Mouse (Mus musculus) limb, embryonic 14.5 days (tissue): Measurements from ENCODE around the gene Gse1. TPM values are rescaled to one million over a fixed set of nuclear protein-coding genes. Genes with fewer than 3 reads are reported as not detected.

Experiments
- ATAC-seq: fragments of 200-750 bp; cut with Nextera tagmentation; 2 replicates; pipeline ENCODE4 v1.8.0; 2017; ENCODE audit warnings: low read depth, moderate number of reproducible peaks, moderate TSS enrichment; ENCODE audit not compliant: low FRiP score
- DNase-seq: peaks from one replicate; pipeline ENCODE4 v3.0.0-alpha.2; 2015; ENCODE audit warnings: low spot score
- H3K27ac ChIP-seq: fragments of 300-500 bp; sonication (generic); replicated peaks from 2 replicates; pipeline ENCODE4 v1.5.1; 2014; ENCODE audit warnings: low read depth, mild to moderate bottlenecking, low read length, moderate library complexity, mixed read lengths
- H3K27me3 ChIP-seq: fragments of 300-500 bp; sonication (generic); 2 replicates; pipeline ENCODE4 v1.6.1; 2014; ENCODE audit warnings: low read length, mixed read lengths; ENCODE audit not compliant: control insufficient read depth, insufficient read depth
- H3K36me3 ChIP-seq: fragments of 300-500 bp; sonication (generic); 2 replicates; pipeline ENCODE4 v1.6.1; 2014; ENCODE audit warnings: mild to moderate bottlenecking, low read length, moderate library complexity, mixed read lengths; ENCODE audit not compliant: control insufficient read depth, insufficient read depth
- H3K4me1 ChIP-seq: fragments of 300-500 bp; sonication (generic); 2 replicates; pipeline ENCODE4 v1.6.1; 2014; ENCODE audit warnings: antibody characterized with exemption, low read length, mixed read lengths; ENCODE audit not compliant: control insufficient read depth, insufficient read depth
- H3K4me2 ChIP-seq: fragments of 300-500 bp; sonication (generic); replicated peaks from 2 replicates; pipeline ENCODE4 v1.6.1; 2014; ENCODE audit warnings: low read depth, mild to moderate bottlenecking, low read length, moderate library complexity; ENCODE audit not compliant: severe bottlenecking
- H3K4me3 ChIP-seq: fragments of 300-500 bp; sonication (generic); replicated peaks from 2 replicates; pipeline ENCODE4 v1.5.1; 2014; ENCODE audit warnings: low read length
- H3K9ac ChIP-seq: fragments of 300-500 bp; sonication (generic); 2 replicates; pipeline ENCODE4 v1.6.1; 2014; ENCODE audit warnings: mild to moderate bottlenecking, low read depth, low read length, moderate library complexity; ENCODE audit not compliant: severe bottlenecking
- H3K9me3 ChIP-seq: fragments of 300-500 bp; sonication (generic); 2 replicates; pipeline ENCODE4 v1.6.1; 2016; ENCODE audit warnings: low read length; ENCODE audit not compliant: control insufficient read depth
- POLR2A ChIP-seq: fragments of 200-500 bp; IDR thresholded peaks from 2 replicates; pipeline ENCODE4 v1.8.0; 2012; ENCODE audit warnings: inconsistent platforms, mild to moderate bottlenecking, moderate library complexity, borderline replicate concordance; ENCODE audit not compliant: insufficient read depth, insufficient read length; ENCODE audit errors: extremely low read depth
- WGBS: fragments of 180-500 bp; shearing (Covaris S2); extraction: QIAGEN DNeasy Blood & Tissue Kit; methylation state at CpG from one replicate; pipeline ENCODE4 v1.1.7; 2014; 5-methylcytosine and 5-hydroxymethylcytosine counted together
- polyA plus RNA-seq, 2 experiments: library from polyadenylated mRNA; depleted of rRNA in 1 of 2; stranded (reverse) in 1 of 2; unstranded in 1 of 2; fragments of >200 nt; fragmentation: Nextera tagmentation in 1 of 2; extraction: Ambion mirVana in 1 of 2; gene quantifications; 2 replicates each; pipeline versions ENCODE4 v1.2.1 to v1.2.3; 2012 to 2014

Gene Gse1
- polyA plus RNA-seq, 2 experiments: 10.3 to 32.6 TPM

DNA sequence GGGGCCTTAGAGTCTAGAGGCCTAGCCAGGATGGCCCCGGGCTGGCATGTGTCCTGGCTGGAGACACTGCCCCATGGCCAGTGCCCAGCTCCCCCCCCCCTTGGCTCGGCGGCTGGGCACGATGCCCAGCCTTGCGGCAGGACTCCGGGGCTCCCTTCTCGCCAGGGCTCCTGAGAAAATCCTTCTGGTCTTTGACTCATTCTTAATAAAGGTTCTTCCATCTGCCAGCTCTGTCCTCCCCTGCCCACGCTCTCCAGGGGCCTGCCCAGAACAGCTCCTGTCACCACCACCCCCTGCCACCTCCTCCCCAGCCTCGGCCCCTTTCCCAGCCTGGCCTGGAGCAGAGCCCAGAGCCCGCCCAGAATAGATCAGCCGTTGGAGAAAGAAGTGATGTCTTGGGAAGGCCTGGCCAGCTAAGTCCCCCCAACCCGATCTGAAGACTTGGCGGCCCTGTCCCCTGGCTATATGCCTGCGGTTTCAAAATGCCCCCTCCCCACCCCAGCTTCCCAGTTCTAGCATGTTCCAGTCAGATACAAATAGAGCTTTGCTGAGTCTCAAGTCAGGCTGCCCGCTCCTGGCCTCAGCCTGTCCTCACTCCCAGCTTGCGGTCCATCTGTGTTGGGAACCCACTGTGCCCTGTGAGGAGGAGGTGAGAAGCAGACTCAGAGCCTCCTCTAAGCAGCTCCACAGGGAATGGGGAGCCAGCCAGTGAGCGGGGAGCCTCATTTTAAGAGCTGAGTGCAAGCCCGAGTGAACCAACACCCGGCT is 154.4 kb downstream of the Gse1 start:
- no peaks in the 10 kb centered on the region for H3K36me3 ChIP-seq
- peaks cover 44% of the 10 kb centered on the region for H3K4me1 ChIP-seq
- peak overlapping the region; percentile 28; the same call in 1 of the 2 replicates for H3K9ac ChIP-seq
- peak overlapping the region; percentile 38; the same call in 1 of the 2 replicates for H3K27ac ChIP-seq
- 53% methylated on average over 19 of the region's 19 CpGs for WGBS
- H3K4me3 ChIP-seq: no peak overlapping the region
- H3K9me3 ChIP-seq: no peaks in the 10 kb centered on the region
- H3K4me2 ChIP-seq: no peak overlapping the region; the same call in 1 of the 2 replicates
- no peak for TF ChIP-seq POLR2A
- ATAC-seq (peak; percentile 51; the same call in 1 of the 2 replicates), DNase-seq (peak; percentile 58)
- no peaks in the 10 kb centered on the region for H3K27me3 ChIP-seq

DNA sequence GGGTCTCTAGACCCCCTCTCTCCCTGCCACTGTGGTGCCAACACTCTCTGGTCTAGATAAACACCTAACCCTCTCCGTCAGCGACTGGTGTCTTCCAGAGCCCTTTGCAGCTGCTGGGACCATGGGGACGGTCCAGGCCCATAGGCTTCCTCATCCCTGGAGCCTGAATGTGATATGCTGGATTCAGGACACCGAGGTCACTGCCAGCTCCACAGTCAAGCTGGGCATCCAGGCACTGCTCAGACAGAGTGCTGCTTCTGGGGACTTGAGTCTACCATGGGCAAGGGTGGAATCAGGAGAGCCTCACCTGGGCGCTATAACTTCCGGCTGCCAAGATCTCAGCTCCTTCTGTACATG is 154.9 kb downstream of the Gse1 start:
- H3K4me3 ChIP-seq: no peak overlapping the region
- DNase-seq: no peak
- peaks cover 38% of the 10 kb centered on the region for H3K4me1 ChIP-seq
- H3K36me3 ChIP-seq: no peaks in the 10 kb centered on the region
- H3K9me3 ChIP-seq: no peaks in the 10 kb centered on the region
- H3K4me2 ChIP-seq: no peak overlapping the region
- TF ChIP-seq POLR2A: no peak
- no peak for ATAC-seq
- peak overlapping the region; percentile 38; the same call in 1 of the 2 replicates for H3K27ac ChIP-seq
- peak overlapping the region; percentile 28; the same call in 1 of the 2 replicates for H3K9ac ChIP-seq
- WGBS: 81% methylated on average over 6 of the region's 6 CpGs
- H3K27me3 ChIP-seq: no peaks in the 10 kb centered on the region

DNA sequence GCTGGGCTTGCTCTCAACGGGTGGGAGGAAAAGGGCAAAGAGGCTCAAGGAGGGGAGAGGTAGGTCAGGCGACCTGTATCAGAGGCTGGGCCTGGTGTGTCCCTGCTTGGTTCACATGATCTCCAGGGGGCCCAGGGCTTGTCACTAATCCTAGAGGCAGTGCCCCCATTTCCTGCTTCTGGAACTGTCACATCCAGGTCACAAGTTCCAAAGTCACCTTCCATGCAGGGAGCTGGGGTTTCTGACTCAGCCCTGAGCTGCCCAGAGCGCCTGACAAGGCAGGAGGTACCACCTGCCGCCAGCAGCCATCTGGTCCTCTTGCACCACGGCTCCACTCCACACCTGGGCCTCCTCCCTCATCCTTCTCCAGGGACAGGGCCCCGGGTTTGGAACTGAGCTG is 155.5 kb downstream of the Gse1 start:
- WGBS: 37% methylated on average over 6 of the region's 6 CpGs
- peaks cover 33% of the 10 kb centered on the region for H3K4me1 ChIP-seq
- no peak overlapping the region for H3K9ac ChIP-seq
- no peak overlapping the region for H3K4me3 ChIP-seq
- H3K36me3 ChIP-seq: no peaks in the 10 kb centered on the region
- H3K27ac ChIP-seq: no peak overlapping the region
- DNase-seq: no peak
- H3K9me3 ChIP-seq: no peaks in the 10 kb centered on the region
- no peak overlapping the region for H3K4me2 ChIP-seq
- H3K27me3 ChIP-seq: no peaks in the 10 kb centered on the region
- no peak for ATAC-seq
- no peak for TF ChIP-seq POLR2A

DNA sequence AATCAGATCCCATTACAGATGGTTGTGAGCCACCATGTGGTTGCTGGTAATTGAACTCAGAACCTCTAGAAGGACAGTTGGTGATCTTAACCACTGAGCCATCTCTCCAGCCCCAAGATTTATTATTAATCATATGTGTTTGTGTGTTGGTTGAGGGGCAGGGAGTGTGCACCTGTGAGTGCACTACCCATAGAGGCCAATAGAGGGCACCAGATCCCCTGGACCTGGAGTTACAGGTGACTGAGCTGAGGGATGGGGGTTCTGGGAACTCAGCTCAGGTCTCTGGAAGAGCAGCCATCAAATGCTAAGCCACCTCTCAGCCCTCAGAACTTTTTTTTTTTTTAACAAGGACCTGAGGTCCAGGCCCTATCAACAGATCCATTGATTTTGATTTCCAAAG is 156.5 kb downstream of the Gse1 start:
- H3K4me1 ChIP-seq: peaks cover 29% of the 10 kb centered on the region

DNA sequence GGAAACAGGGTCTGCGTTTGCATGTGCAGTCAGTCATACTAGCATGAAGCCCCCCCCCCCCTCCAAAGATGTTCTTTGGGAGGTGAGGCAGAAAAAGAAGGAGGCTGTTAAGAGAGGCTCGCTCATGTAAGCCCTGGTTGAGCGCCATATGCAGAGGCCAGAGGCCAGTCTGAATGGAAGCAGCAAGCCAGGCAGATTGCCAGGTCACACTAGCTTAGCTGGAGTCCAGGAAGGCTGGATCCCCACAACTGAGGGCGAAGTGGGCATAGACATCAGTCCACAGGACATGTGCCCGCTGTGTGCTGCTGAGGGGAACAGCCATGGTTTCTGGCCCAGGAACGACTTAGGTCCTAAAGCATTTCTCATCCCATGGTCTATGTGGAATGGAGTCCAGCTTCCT is 160.0 kb downstream of the Gse1 start:
- TF ChIP-seq POLR2A: no peak
- ATAC-seq: no peak
- Histone ChIP-seq H3K4me1 (peaks cover 24% of the 10 kb centered on the region), H3K27me3 (no peaks in the 10 kb centered on the region), H3K27ac (no peak overlapping the region), H3K4me3 (no peak overlapping the region), H3K9ac (no peak overlapping the region), H3K36me3 (no peaks in the 10 kb centered on the region), H3K4me2 (no peak overlapping the region), H3K9me3 (no peaks in the 10 kb centered on the region)
- WGBS: 92% methylated on average over 6 of the region's 6 CpGs
- DNase-seq: no peak

More for the DNA sequence above, 156.5 kb downstream of the Gse1 start:
- no peak overlapping the region for H3K4me2 ChIP-seq
- H3K4me3 ChIP-seq: no peak overlapping the region
- H3K36me3 ChIP-seq: no peaks in the 10 kb centered on the region
- H3K9ac ChIP-seq: no peak overlapping the region
- no peak overlapping the region for H3K27ac ChIP-seq
- H3K27me3 ChIP-seq: no peaks in the 10 kb centered on the region
- DNase-seq (no peak), ATAC-seq (no peak)
- no peak for TF ChIP-seq POLR2A
- no peaks in the 10 kb centered on the region for H3K9me3 ChIP-seq

DNA sequence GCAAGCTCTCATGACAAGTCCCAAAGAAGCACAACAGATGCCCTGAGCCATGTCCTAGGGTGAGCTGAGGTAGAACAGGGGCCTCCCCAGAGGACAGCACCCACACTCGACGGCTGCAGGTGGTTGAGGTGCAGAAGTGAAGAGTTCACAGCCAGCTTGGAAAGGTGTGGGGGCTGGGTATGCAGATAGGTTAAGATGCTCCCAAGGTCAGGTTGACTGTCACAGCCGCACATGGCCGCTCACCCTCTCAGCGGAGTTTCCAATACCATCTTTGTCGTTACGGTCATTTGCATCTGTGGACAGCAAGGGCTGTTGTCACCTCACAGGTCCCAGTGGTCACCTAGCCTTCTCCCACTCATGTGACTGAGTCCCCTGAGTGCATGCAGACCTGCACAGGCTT is 162.3 kb downstream of the Gse1 start:
- Histone ChIP-seq H3K27me3 (no peaks in the 10 kb centered on the region), H3K9ac (no peak overlapping the region), H3K4me3 (no peak overlapping the region), H3K9me3 (no peaks in the 10 kb centered on the region), H3K4me1 (peaks cover 17% of the 10 kb centered on the region), H3K4me2 (no peak overlapping the region), H3K36me3 (no peaks in the 10 kb centered on the region), H3K27ac (no peak overlapping the region)
- no peak for ATAC-seq
- 91% methylated on average over 7 of the region's 7 CpGs for WGBS
- no peak for DNase-seq
- no peak for TF ChIP-seq POLR2A
